In the genomic region with DNA sequence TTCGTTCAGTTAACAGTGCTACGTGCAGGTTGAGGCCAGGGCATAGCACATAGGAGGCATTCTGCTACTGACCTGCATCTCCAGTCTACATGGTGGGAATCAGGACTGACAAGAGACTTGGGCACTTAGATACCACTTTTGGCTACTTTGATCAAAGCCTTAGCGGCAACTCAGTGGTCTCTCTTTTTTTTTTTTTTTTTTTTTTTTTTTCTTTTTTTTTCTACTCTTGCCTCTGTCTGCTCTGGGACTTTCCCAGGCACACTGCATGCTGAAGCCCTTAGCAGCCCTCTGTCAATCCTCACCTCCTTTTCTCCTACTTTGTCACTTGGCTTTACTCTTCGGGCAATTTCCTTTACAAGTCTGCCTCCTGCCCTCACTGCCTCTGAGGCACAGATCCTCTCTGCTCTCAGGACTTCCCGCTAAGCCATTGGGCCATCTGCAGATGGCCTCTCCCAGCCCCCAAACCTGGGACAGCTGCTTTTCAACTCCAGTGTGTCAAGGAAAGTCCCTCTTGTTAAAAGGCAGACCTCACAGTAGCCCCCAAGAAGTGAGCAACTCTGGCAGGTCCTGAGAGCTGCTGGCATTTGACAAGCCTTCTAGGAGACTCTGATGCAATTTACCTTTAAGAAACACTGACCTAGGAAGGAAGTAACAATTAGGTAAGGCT, we compare ENCODE assay signal across 1 mouse cellular context.
A peak's percentile ranks its signal among the peaks of the same experiment; 100 is the strongest.
TF ChIP-seq lines count a peak whose summit lies in the region.

No protein-coding gene starts in this region.

TF ChIP-seq in CH12.LX, 34 proteins besides CTCF, POLR2A, EP300 and RAD21 (continued from another document):
- TF ChIP-seq ZNF384 (IDR thresholded peaks at IDR 0.05; ENCODE audit: low read depth, low read length) (peak; percentile 98), E2F4 (IDR thresholded peaks at IDR 0.05; ENCODE audit: insufficient replicate concordance, low read depth, low read length) (no peak)
